Mouse (Mus musculus) ES-E14 (cell line): ENCODE measurements around the gene Necab2.

Experiments
- CHD2 ChIP-seq: IDR thresholded peaks from 2 replicates; pipeline ENCODE4 v1.6.1; 2014; ENCODE audit warnings: mild to moderate bottlenecking, low read depth, low read length, inconsistent platforms
- HCFC1 ChIP-seq: IDR thresholded peaks from 2 replicates; pipeline ENCODE4 v1.6.1; 2012; ENCODE audit warnings: low read length, inconsistent platforms, borderline replicate concordance; ENCODE audit not compliant: insufficient read depth
- MAFK ChIP-seq: IDR thresholded peaks from 2 replicates; pipeline ENCODE4 v1.6.1; 2014; ENCODE audit warnings: mild to moderate bottlenecking, low read depth, low read length, inconsistent platforms; ENCODE audit not compliant: insufficient read depth
- ZC3H11A ChIP-seq: IDR thresholded peaks from 2 replicates; pipeline ENCODE4 v1.6.1; 2012; ENCODE audit warnings: low read depth, mild to moderate bottlenecking, inconsistent platforms, low read length, borderline replicate concordance
- ZNF384 ChIP-seq: IDR thresholded peaks from 2 replicates; pipeline ENCODE4 v1.6.1; 2012; ENCODE audit warnings: low read depth, low read length, inconsistent platforms

GRCm38 (mm10) chr8:119510471-119510870 lies 64.0 kb downstream of the Necab2 start:
- TF ChIP-seq MAFK: no peak
- TF ChIP-seq ZC3H11A: no peak
- no peak for TF ChIP-seq CHD2
- no peak for TF ChIP-seq HCFC1
- no peak for TF ChIP-seq ZNF384
